8 mouse cellular contexts compared by ENCODE assay signal in genomic region chr9:64172145-64172815, GRCm38 (mm10). TPM values are rescaled to one million over a fixed set of nuclear protein-coding genes. Genes with fewer than 3 reads are reported as not detected.
DNase-seq lines count a peak whose midpoint lies in the region; ATAC-seq and TF ChIP-seq lines count a peak whose summit lies in the region.

No protein-coding gene starts in this region.

- H3K36me3 ChIP-seq in kidney, embryonic 16.5 days (ENCODE audit: insufficient read depth, low read length), result peaks cover 30% of the 10 kb centered on the region
- H3K36me3 ChIP-seq in myocyte (ENCODE audit: control insufficient read depth, insufficient read depth), result peaks cover 27% of the 10 kb centered on the region

- H3K4me3 ChIP-seq in kidney, embryonic 16.5 days (ENCODE audit: low read length), result peak overlapping the region; percentile 65
- peak overlapping the region; percentile 99 for H3K4me3 ChIP-seq in myocyte

- no peaks in the 10 kb centered on the region for H3K9me3 ChIP-seq in kidney, embryonic 16.5 days (ENCODE audit: low read length)

- peak overlapping the region; percentile 68 for H3ac ChIP-seq in myocyte (ENCODE audit: control insufficient read depth, insufficient read length)

- H3K4me1 ChIP-seq in kidney, embryonic 16.5 days (ENCODE audit: insufficient read depth, low read length), result peaks cover 17% of the 10 kb centered on the region

- peak; percentile 81 for ATAC-seq in kidney, embryonic 16.5 days (ENCODE audit: low FRiP score, low TSS enrichment)
- ATAC-seq in common myeloid progenitor, adult 5-6 weeks (replicated peaks; ENCODE audit: low read depth, poor library complexity, severe bottlenecking), result 0 out of 2 replicates have a peak, but pooled peaks have one; percentile 5
- peak; percentile 35 for ATAC-seq in inflammation-experienced regulatory T-cells, adult 6 months

- no peak for DNase-seq in kidney, postnatal 36 days
- no peak for DNase-seq in embryo, embryonic 10 days (ENCODE audit: low spot score)
- DNase-seq in thymus, postnatal 25 days, result no peak
- no peak for DNase-seq in gastrocnemius, postnatal 4 days (ENCODE audit: low spot score in 2 of 2)

- H3K79me2 ChIP-seq in myocyte (ENCODE audit: control insufficient read depth, insufficient read depth), result peaks cover 57% of the 10 kb centered on the region

- WGBS in kidney, embryonic 16.5 days, result 2% methylated on average over 18 of the region's 18 CpGs

- no peak for TF ChIP-seq POLR2A in myocyte (IDR thresholded peaks at IDR 0.05; ENCODE audit: insufficient read length, low read depth)

- H3K9ac ChIP-seq in kidney, embryonic 16.5 days (replicated peaks; ENCODE audit: low read length), result peak overlapping the region; percentile 88

- H3K4me2 ChIP-seq in kidney, embryonic 16.5 days (replicated peaks; ENCODE audit: low read depth, low read length), result peak overlapping the region; percentile 72
- H3K4me2 ChIP-seq in myocyte (ENCODE audit: low read depth), result peak overlapping the region; percentile 73

- peak overlapping the region; percentile 98 for H3K27ac ChIP-seq in kidney, embryonic 16.5 days (ENCODE audit: low read length)

- H3K27me3 ChIP-seq in kidney, embryonic 16.5 days (ENCODE audit: insufficient read depth, low read length), result no peaks in the 10 kb centered on the region
- H3K27me3 ChIP-seq in myocyte (ENCODE audit: control insufficient read depth, insufficient read depth, insufficient read length), result no peaks in the 10 kb centered on the region

TF ChIP-seq in myocyte, 11 proteins besides CTCF, POLR2A, EP300 and RAD21:
- TF ChIP-seq REST (IDR thresholded peaks at IDR 0.05; ENCODE audit: insufficient read depth, insufficient read length) (no peak), MYOD1 (IDR thresholded peaks at IDR 0.05; ENCODE audit: control insufficient read depth in 1 of 3, insufficient read length in 2 of 3, low read depth in 2 of 3) (no peak), TCF12 (IDR thresholded peaks at IDR 0.05; ENCODE audit: insufficient read depth, poor library complexity, severe bottlenecking) (no peak)

RNA-seq across cellular contexts. Expression of gene Zwilch, which starts 0.6 kb away (rescaled TPM):
- 26.8 and 32.1 TPM in 2 replicates for polyA plus RNA-seq in kidney, embryonic 16.5 days (2015; fragmentation: Nextera tagmentation; extraction: Ambion mirVana)
- 136 and 138 TPM in 2 replicates for total RNA-seq in common myeloid progenitor, adult 5-6 weeks (2017)
- polyA plus RNA-seq in inflammation-experienced regulatory T-cells, adult 6 months (2017; shearing (Covaris generic)), result 10 to 100 TPM in 1 of 3 experiments, 1 to 10 TPM in 2; 4.2 to 12.4 (median 5.0) TPM
- 7.1 TPM for polyA plus RNA-seq in myocyte (2012; fragmentation: generic; extraction: Trizol)
- total RNA-seq in gastrocnemius, postnatal 4 days (2021), result 10 to 100 TPM in 1 of 2 experiments, 1 to 10 TPM in 1; 10.0 to 11.2 TPM

RNA-seq across cellular contexts. Expression of gene Rpl4, which starts 0.9 kb away (rescaled TPM):
- 1,111 and 1,181 TPM in 2 replicates for polyA plus RNA-seq in kidney, embryonic 16.5 days (2015; fragmentation: Nextera tagmentation; extraction: Ambion mirVana)
- total RNA-seq in common myeloid progenitor, adult 5-6 weeks (2017), result 3,431 and 3,472 TPM in 2 replicates
- polyA plus RNA-seq in inflammation-experienced regulatory T-cells, adult 6 months (2017; shearing (Covaris generic)), result 1,000 to 10,000 TPM; 2,319 to 3,701 (median 3,342) TPM
- 1,028 TPM for polyA plus RNA-seq in myocyte (2012; fragmentation: generic; extraction: Trizol)
- total RNA-seq in gastrocnemius, postnatal 4 days (2021), result 1,000 to 10,000 TPM in 1 of 2 experiments, 100 to 1,000 TPM in 1; 987 to 1,060 TPM

RNA-seq across cellular contexts. Expression of gene Snapc5, which starts 6.8 kb away (rescaled TPM):
- 31.9 and 37.3 TPM in 2 replicates for polyA plus RNA-seq in kidney, embryonic 16.5 days (2015; fragmentation: Nextera tagmentation; extraction: Ambion mirVana)
- 37.7 and 44.9 TPM in 2 replicates for total RNA-seq in common myeloid progenitor, adult 5-6 weeks (2017)
- 10 to 100 TPM; 55.9 to 72.3 (median 57.0) TPM for polyA plus RNA-seq in inflammation-experienced regulatory T-cells, adult 6 months (2017; shearing (Covaris generic))
- 6.0 TPM for polyA plus RNA-seq in myocyte (2012; fragmentation: generic; extraction: Trizol)
- total RNA-seq in gastrocnemius, postnatal 4 days (2021), result 10 to 100 TPM; 16.7 to 20.7 TPM

RNA-seq across cellular contexts. Expression of gene Lctl, which starts 55.3 kb away (rescaled TPM):
- 0.07 and 0.24 TPM in 2 replicates for polyA plus RNA-seq in kidney, embryonic 16.5 days (2015; fragmentation: Nextera tagmentation; extraction: Ambion mirVana)
- total RNA-seq in common myeloid progenitor, adult 5-6 weeks (2017), result 0.18 TPM in 1 of 2 replicates, not detected in the other
- polyA plus RNA-seq in inflammation-experienced regulatory T-cells, adult 6 months (2017; shearing (Covaris generic)), result not detected
- polyA plus RNA-seq in myocyte (2012; fragmentation: generic; extraction: Trizol), result 0.23 TPM
- 1 to 10 TPM in 1 of 2 experiments, under 1 TPM in 1; 0.52 to 1.2 TPM for total RNA-seq in gastrocnemius, postnatal 4 days (2021)

Comparison
In these comparisons a context has a peak if more than half of its experiments do, and no peak if none do; other contexts are left out.
1. ATAC-seq: peak in every context shown above with its lines; median percentile 81 in kidney, embryonic 16.5 days; 35 in inflammation-experienced regulatory T-cells, adult 6 months; 5 in common myeloid progenitor, adult 5-6 weeks.